Mouse (Mus musculus): Measurements from ENCODE around the gene Tmem200a.

DNA sequence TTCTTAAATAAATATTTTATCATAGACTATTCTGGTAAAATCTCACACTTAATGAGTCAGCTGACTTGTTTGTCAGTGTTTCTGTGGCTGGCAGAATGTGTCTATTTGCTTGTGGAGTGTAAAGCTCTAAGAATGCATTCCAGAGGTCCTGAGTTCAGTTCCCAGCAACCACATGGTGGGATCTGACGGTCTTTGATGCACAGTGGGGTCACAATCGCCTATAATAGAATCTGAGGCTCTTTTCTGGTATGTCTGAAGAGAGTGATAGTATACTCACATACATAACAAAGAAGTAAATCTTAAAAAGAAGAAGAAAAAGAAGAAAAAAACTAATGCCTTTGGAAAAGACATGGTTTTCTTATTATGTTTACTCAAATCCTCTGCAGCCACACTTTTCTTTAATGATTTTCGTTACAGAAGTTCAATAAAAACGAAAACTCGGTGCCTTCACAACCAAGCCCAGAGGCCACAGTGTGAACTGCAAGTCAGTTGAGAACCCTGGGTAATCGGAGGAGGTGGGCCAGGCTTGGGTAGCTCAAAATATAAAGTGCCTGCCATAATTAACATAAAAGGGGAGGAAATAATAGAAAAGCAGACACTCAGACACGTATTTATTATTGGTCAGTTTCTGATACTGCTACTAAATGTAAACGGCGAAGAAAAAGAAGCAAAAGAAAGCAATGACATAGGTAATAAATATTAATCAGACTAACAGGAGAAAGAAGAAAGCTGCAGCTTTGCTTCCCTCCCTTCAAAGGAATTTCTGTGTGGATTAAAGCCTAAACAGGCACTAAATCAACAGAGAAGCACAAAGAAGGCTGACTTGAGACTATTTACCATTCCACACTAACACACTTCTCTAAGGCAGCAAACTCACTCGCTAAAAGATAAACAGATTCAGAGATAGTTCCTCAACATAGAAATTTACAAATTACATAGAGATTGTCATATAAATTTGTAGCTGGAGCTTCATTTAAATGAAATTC is 170.5 kb downstream of the Tmem200a start:
- TF ChIP-seq GATA1 (IDR thresholded peaks at IDR 0.05; ENCODE audit: borderline replicate concordance, low read length) (no peak), FLI1 (IDR thresholded peaks at IDR 0.05; ENCODE audit: low read length) (no peak)

Data from megakaryocyte, embryonic 14.5 days (primary cell).